Mouse (Mus musculus) layer of hippocampus, adult 18-20 months (tissue): Measurements from ENCODE around the gene Figla. TPM values are rescaled to one million over a fixed set of nuclear protein-coding genes. Genes with fewer than 3 reads are reported as not detected.
"Not testable (repeated sequence)": the region's sequence is repeated elsewhere in the genome, so short reads cannot be mapped to it uniquely, and the experiment has no call there.

Experiments
- DNase-seq, 2 experiments: peaks; one replicate each; pipeline ENCODE4 v3.0.0; 2022; ENCODE audit warnings: low spot score in 2 of 2
- long read RNA-seq: library from polyadenylated mRNA; stranded (forward); transcript quantifications from one replicate; pipeline ENCODE4 v2.0.0, GENCODE M21; 2021
- total RNA-seq, 2 experiments: library from RNA; stranded (reverse); gene quantifications; 2 replicates each; pipeline ENCODE4 v1.2.3; 2021

Figla gene
- not detected for total RNA-seq
- long read RNA-seq: 0 reads

DNA sequence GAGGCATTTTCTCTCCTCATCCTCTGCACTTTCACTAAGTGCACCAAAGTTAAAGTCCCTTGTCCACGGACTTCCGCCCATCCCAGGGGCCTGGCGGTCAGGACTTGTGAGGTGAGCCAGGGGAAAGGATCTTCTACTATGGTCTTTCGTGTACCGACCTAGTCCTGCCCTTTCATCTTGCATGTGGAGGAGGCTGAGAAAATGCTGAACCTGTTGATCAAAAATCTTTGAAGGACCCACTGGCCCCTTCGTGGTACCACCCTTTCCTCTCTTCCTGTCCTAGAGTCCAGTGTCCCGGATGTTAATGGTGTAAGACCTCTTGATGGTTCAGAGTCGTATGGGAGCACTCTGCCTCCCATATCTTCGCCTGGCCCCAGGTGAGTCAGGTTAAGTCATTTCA, at the start of gene Figla:
Figla (plus strand) TSS at position 301 of the 400 bp plus-strand sequence.
- no peak for DNase-seq

GRCm38 (mm10) chr6:85966686-85967085, 49.3 kb upstream of the Figla start:
- DNase-seq: no peak

DNA sequence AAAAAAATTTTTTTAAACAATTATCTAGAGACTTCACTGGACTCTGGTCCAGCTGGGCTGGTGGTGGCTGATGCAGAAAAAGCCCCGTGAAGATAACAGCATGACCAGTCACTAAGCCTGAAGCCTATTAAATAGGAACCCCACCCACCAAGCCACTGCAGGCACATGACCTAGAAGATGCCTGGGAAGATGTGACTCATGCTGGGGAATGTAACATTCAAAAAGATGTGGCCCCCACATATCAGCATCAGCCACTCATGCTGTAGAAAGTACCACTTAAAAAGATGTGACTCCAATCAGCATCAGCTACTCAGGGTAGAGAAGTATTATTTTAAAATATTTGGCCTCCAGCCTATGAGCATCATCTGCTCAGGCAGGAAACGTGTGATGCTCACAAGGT, 46.1 kb upstream of the Figla start:
- no peak for DNase-seq

GRCm38 (mm10) chr6:85972699-85973098, 43.3 kb upstream of the Figla start:
- no peak for DNase-seq

GRCm38 (mm10) chr6:85973336-85973735, 42.6 kb upstream of the Figla start:
- peak in 1 of 2 experiments; percentile 45 for DNase-seq

DNA sequence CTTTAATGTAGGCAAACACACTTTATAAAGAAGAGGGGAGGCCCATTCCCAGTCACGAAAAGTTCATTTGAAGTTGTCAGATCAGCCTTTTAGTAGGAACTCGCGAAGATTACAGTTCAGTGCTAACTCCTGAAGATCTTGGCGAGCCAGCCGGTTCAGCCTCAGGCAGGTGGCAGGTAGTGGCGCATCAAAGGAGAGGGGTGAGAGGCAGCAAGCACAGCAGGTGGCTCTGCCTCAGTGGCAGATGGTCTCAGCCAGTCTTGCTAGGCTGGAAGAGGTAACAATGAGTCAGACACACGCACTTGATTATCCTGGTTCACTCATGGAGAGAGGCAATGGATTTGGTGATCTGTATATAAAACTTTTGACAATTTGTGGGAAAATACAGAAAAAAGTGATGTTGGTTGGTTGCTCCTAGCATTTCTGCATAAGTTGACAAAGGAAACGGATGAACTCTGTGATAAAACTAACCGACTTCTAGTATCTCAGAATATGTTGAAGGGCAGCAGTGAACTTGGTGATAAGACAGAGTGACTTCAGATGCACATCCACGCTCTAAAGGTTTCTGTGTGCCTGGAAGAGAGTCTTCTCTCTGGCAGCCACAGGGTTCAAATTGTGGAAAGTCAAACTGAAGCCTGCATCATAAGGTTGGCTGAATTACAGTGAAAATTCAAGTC, 40.9 kb upstream of the Figla start:
- DNase-seq: no peak

GRCm38 (mm10) chr6:85975761-85976160, 40.2 kb upstream of the Figla start:
- no peak for DNase-seq

GRCm38 (mm10) chr6:85976242-85976641, 39.7 kb upstream of the Figla start:
- DNase-seq: no peak

- not testable (repeated sequence) for DNase-seq
Observed at GRCm38 (mm10) chr6:85978736-85979135, 37.2 kb upstream of the Figla start.

- DNase-seq: no peak
Observed at GRCm38 (mm10) chr6:85984351-85984750, 31.6 kb upstream of the Figla start.

GRCm38 (mm10) chr6:85989570-85989969, 26.4 kb upstream of the Figla start:
- not testable (repeated sequence) for DNase-seq

- DNase-seq: not testable (repeated sequence)
Observed at GRCm38 (mm10) chr6:85990774-85991173, 25.2 kb upstream of the Figla start.

DNA sequence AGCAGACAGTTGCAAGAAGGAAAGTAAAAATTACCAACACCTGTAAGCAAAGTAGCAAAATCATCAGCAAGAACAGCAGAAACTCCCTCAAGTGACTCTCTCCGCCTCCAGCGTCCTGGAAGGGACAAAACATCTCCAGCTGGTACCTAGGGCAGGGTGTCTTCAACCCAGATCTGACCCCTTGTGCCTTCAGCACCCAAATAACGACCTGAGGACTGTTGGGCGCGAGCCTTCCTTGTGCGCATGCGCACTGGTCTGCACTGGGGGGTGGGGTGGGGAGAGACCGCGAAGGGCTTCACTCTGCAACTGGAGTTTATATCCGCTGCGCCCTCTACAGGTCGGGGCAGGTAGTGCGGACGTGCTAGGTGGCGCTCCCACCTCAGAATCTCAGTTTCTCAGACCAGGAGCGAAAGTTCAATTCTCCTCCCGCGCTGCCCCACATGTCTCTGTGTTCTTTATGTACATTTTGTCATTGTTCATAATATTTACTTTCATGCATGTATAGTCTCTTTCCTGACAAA, 12.5 kb upstream of the Figla start:
- no peak for DNase-seq

DNA sequence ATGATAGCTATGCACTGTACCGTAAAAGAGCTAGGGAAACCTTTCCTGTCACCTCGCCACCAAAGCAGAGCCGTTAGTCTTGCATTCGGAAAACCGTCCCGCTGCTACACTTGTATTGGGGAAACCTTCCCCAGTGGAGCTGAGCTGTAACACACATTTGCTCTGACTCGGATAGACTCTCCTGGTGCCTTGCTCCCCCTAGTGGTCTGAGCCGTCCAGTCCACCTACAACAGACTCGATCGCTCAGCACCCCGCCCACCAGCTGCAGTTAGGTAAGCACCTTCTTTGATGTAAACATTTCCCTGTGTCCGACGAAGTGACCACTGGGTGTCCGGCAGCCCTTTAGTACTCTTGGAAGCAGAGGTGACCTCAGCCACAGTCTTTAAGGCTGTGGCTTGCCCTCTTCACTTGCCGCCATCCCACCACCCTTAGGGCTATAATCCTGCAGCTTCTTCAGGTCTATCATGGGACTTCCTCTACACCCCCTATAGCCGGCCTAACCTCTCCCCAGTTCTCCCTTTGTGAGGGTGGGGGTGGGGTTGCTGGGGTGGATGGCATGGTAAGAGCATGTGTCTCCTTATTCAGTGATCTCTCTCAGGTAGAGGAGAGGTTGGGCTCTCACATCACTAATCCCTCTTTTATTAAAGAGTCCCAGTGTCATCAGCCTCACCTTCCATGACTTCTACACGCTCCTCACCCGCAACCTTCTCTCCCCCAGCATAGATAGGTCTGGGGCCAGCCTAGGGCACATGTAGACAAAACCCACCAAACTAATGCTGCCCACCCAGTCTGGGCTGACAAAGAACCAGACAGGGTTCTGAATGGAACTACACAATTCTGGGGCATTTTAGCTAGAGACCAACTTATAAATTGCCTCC, 11.5 kb upstream of the Figla start:
- DNase-seq: peak; percentile 58 to 79

- peak; percentile 39 to 79 for DNase-seq
Observed at GRCm38 (mm10) chr6:86009980-86010379, 6.0 kb upstream of the Figla start.

DNA sequence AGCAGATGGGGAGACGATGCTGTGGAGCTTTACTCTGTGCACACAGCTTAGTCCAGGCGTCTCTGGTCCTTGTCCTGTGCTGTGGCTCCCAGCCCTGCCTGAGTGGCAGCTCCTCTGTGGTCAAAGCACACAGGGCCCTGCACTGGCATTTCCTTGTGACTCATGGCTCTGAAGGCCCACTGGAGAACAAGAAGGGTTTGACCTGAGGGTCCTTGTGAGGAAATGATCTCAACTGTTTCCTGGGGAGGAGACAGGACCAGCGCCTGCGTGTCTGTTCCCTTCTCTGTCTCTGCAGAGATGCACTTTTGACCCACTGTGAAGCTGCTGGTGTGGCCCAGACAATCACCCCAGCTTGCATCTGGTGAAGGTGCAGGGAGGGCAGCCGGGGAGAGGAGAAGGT, 1.2 kb upstream of the Figla start:
- not testable (repeated sequence) for DNase-seq

GRCm38 (mm10) chr6:86016793-86017350, 901 bp downstream of the Figla start:
- no peak for DNase-seq

DNA sequence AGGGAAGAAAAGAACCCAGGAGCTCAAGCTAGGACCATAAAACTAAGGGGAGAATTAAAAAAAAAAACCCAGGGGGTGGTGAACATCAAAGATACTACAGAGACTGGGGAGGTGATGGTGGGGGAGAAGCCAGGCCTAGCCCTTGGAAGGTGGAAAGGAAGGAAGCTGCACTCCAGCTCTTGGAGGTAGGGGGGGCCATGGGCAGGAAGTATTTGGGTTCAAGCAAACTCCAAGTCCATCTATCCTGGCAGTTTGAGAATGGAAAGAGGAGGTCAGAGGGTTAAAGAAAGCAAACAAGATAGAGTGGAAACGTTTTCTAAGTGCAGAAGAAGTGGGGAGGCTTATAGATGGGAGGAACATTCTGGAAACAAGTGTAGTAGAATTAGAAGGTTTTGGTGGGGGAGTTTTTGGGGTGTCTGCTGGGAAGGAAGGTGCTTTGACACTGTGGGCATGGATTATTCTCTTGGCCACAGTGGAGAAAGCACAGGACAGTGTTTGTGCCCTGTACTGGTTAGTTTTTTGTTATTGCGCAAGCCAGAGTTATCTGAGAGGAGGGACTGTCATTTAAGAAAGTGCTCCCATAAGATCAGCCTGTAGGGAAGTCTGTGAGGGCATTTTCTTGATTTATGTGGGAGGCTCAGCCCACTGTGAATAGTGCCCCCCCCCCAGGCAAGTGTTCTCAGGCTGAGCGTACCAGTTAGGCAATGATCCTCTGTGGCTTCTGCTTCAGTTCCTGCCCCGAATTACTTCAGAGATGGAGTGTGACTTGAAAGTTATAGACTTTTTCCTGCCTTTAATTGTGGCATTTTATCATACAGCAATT, 3.7 kb downstream of the Figla start:
- DNase-seq: no peak

- DNase-seq: no peak
Observed at GRCm38 (mm10) chr6:86020948-86021347, 5.0 kb downstream of the Figla start.

DNA sequence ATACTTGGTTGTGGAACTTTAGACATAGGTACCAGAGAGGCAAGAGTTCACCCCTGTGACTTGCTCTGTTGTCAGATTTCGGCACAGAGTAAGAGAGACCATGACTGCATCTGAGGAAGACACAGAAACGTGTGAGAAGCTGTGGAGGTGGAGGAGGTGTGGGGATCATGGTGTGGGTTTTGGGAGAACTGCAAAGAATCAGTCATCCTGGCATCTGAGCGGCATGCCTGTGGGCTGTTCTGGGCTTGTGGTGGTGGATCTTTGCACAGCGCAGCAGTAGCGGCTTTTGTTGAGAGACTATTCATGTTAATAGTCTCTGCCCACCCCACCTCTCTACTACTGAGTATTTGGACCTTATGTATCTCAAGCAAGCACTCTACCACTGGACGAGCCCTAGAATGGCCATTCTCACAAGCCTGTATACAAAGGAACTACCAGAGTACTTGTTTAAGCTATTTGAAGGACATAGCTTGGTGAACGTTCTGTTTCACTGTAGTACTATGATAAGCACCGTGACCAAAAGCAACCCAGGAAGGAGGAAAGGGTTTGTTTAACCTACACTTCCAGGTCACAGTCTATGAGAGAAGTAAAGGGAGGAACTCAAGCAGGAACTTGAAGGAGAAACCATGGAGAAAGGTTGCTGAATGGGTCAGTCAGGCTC, 10.8 kb downstream of the Figla start:
- DNase-seq: peak in 1 of 2 experiments; percentile 63
